Mouse (Mus musculus) myocyte (in vitro differentiated cells): ENCODE data around the gene Efcab12. TPM values are rescaled to one million over a fixed set of nuclear protein-coding genes. Genes with fewer than 3 reads are reported as not detected.

ENCODE experiments used
- H3K27me3 ChIP-seq: one replicate; pipeline ENCODE4 v1.6.1; 2011; ENCODE audit not compliant: control insufficient read depth, insufficient read depth, insufficient read length
- H3K36me3 ChIP-seq: one replicate; pipeline ENCODE4 v1.6.1; 2011; ENCODE audit not compliant: control insufficient read depth, insufficient read depth
- H3K4me2 ChIP-seq: one replicate; pipeline ENCODE4 v1.6.1; 2011; ENCODE audit warnings: low read depth, control low read depth
- H3K4me3 ChIP-seq: one replicate; pipeline ENCODE4 v1.5.1; 2011; ENCODE audit warnings: mild to moderate bottlenecking, control low read depth, moderate library complexity
- H3K79me2 ChIP-seq: one replicate; pipeline ENCODE4 v1.6.1; 2011; ENCODE audit not compliant: control insufficient read depth, insufficient read depth
- H3ac ChIP-seq: one replicate; pipeline ENCODE4 v1.6.1; 2011; ENCODE audit not compliant: control insufficient read depth, insufficient read length
- CEBPB ChIP-seq: IDR thresholded peaks from 2 replicates; pipeline ENCODE4 v1.6.1; 2011; ENCODE audit warnings: mild to moderate bottlenecking, moderate library complexity; ENCODE audit not compliant: poor library complexity, insufficient read depth, severe bottlenecking
- E2F4 ChIP-seq: IDR thresholded peaks from one replicate; pipeline ENCODE4 v1.6.1; 2011; ENCODE audit warnings: mild to moderate bottlenecking, control low read depth, moderate library complexity; ENCODE audit not compliant: insufficient read depth
- MAX ChIP-seq: IDR thresholded peaks from one replicate; pipeline ENCODE4 v1.6.1; 2011; ENCODE audit warnings: low read depth, mild to moderate bottlenecking, control low read depth
- MYOD1 ChIP-seq, 3 experiments: IDR thresholded peaks; one replicate each; pipeline ENCODE4 v1.6.1; 2011; ENCODE audit warnings: control low read depth in 2 of 3, low read depth in 2 of 3, mild to moderate bottlenecking in 2 of 3, moderate library complexity in 1 of 3; ENCODE audit not compliant: insufficient read length in 2 of 3, control insufficient read depth in 1 of 3
- MYOG ChIP-seq, 3 experiments: IDR thresholded peaks; one replicate each; pipeline ENCODE4 v1.6.1; 2011; ENCODE audit warnings: control low read depth in 2 of 3, low read depth in 2 of 3, mild to moderate bottlenecking in 2 of 3; ENCODE audit not compliant: insufficient read length in 2 of 3, control insufficient read depth in 1 of 3, insufficient read depth in 1 of 3
- POLR2A ChIP-seq: IDR thresholded peaks from one replicate; pipeline ENCODE4 v1.6.1; 2011; ENCODE audit warnings: low read depth, mild to moderate bottlenecking, control low read depth, moderate library complexity; ENCODE audit not compliant: insufficient read length
- POLR2AphosphoS2 ChIP-seq: IDR thresholded peaks from one replicate; pipeline ENCODE4 v1.6.1; 2011; ENCODE audit warnings: low read depth, control low read depth; ENCODE audit not compliant: insufficient read length
- REST ChIP-seq: IDR thresholded peaks from one replicate; pipeline ENCODE4 v1.6.1; 2011; ENCODE audit warnings: mild to moderate bottlenecking, control low read depth, moderate library complexity; ENCODE audit not compliant: insufficient read depth, insufficient read length
- SRF ChIP-seq: IDR thresholded peaks from one replicate; pipeline ENCODE4 v1.6.1; 2011; ENCODE audit warnings: low read depth; ENCODE audit not compliant: control insufficient read depth, insufficient read length
- TCF12 ChIP-seq: IDR thresholded peaks from one replicate; pipeline ENCODE4 v1.6.1; 2011; ENCODE audit warnings: mild to moderate bottlenecking, control low read depth; ENCODE audit not compliant: poor library complexity, insufficient read depth, severe bottlenecking
- TCF3 ChIP-seq: IDR thresholded peaks from one replicate; pipeline ENCODE4 v1.6.1; 2011; ENCODE audit warnings: low read depth, control low read depth; ENCODE audit not compliant: insufficient read length
- USF1 ChIP-seq: IDR thresholded peaks from one replicate; pipeline ENCODE4 v1.6.1; 2011; ENCODE audit warnings: low read depth, mild to moderate bottlenecking, control low read depth, moderate library complexity
- polyA plus RNA-seq: library from polyadenylated mRNA; unstranded; fragments of >200 nt; fragmentation: generic; extraction: Trizol; gene quantifications from one replicate; pipeline ENCODE4 v1.2.1, GENCODE M21; 2012; ENCODE audit warnings: missing spikeins

The Efcab12 gene
- polyA plus RNA-seq, 1 experiment: not detected

DNA sequence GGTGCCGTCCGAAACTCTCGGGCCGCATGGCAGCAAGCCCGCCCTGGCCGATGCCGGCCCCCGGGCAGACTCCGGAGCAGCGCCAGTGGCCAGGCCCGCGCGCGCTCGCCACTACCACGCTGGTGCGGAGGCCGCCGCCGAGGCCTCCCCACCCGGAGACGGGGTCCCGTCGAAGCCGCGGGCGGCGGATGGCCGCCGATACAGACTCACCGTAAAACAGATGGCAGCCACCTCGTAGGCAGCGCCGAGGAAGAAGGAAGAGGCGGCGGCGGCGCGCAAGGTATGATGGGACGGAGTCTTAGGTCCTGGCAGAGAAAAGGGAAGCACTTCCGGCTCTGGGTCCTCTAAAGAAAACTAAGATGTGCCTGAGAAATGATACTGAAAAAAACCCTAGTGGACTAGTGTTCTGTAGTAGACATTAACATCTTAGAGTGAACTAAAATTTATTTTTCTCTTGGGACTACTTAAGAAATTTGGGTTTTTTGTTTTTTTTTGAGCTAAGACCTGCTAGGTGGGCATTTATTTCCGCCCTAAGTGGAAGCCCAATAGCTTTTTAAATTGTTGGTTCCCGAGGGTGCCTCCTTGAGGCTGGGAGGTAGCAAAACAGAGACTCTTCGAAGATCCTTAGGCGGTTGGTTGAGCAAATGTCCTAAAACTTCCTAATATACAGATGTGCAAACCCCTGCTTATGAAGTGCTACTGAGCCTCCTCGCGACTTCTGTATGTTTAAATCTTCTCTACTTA, 29.6 kb downstream of the Efcab12 start, which contains the start of gene Rpl32:
Gene Rpl32 (minus strand): TSS at position 260 of the 744 bp plus-strand sequence.
- Histone ChIP-seq H3K27me3 (no peaks in the 10 kb centered on the region), H3K36me3 (peaks cover 14% of the 10 kb centered on the region), H3ac (peak within 1 kb of the TSS; percentile 22), H3K4me2 (peak within 1 kb of the TSS; percentile 85), H3K4me3 (peak within 1 kb of the TSS; percentile 94), H3K79me2 (peaks cover 31% of the 10 kb centered on the region)
- TF ChIP-seq MAX (no peak), REST (no peak), MYOD1 (IDR thresholded peaks at IDR 0.05; ENCODE audit: control insufficient read depth in 1 of 3, insufficient read length in 2 of 3, low read depth in 2 of 3) (peak in 1 of 3 experiments; percentile 4), TCF3 (no peak), CEBPB (no peak), TCF12 (no peak), SRF (no peak), USF1 (no peak), POLR2AphosphoS2 (peak; percentile 93), E2F4 (no peak), POLR2A (peak; percentile 89), MYOG (IDR thresholded peaks at IDR 0.05; ENCODE audit: control insufficient read depth in 1 of 3, insufficient read depth in 1 of 3, insufficient read length in 2 of 3, low read depth in 2 of 3) (no peak)

DNA sequence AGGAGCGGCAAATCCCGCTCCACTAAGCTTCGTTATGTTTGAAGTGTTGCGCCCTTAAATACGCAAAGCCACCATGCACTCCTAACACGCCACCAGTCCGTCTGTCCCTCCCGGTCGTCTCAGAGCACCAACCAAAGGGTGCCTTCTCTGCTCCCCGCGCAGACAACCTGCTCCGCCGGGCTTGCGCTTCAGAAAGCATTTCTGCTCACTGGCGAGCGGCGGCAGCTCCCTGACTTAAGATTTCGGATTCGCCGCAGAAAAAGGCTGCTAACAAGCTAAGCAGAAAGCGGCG, 30.1 kb downstream of the Efcab12 start:
- Histone ChIP-seq H3K27me3 (no peaks in the 10 kb centered on the region), H3ac (peak overlapping the region; percentile 22), H3K36me3 (peaks cover 15% of the 10 kb centered on the region), H3K79me2 (peaks cover 31% of the 10 kb centered on the region), H3K4me3 (peak overlapping the region; percentile 94), H3K4me2 (peak overlapping the region; percentile 85)
- TF ChIP-seq SRF: no peak
- no peak for TF ChIP-seq POLR2AphosphoS2
- TF ChIP-seq USF1: no peak
- no peak for TF ChIP-seq TCF12
- no peak for TF ChIP-seq REST
- TF ChIP-seq MYOD1 (IDR thresholded peaks at IDR 0.05; ENCODE audit: control insufficient read depth in 1 of 3, insufficient read length in 2 of 3, low read depth in 2 of 3): no peak
- no peak for TF ChIP-seq E2F4
- TF ChIP-seq MYOG (IDR thresholded peaks at IDR 0.05; ENCODE audit: control insufficient read depth in 1 of 3, insufficient read depth in 1 of 3, insufficient read length in 2 of 3, low read depth in 2 of 3): no peak
- no peak for TF ChIP-seq TCF3
- no peak for TF ChIP-seq CEBPB
- no peak for TF ChIP-seq MAX
- no peak for TF ChIP-seq POLR2A

DNA sequence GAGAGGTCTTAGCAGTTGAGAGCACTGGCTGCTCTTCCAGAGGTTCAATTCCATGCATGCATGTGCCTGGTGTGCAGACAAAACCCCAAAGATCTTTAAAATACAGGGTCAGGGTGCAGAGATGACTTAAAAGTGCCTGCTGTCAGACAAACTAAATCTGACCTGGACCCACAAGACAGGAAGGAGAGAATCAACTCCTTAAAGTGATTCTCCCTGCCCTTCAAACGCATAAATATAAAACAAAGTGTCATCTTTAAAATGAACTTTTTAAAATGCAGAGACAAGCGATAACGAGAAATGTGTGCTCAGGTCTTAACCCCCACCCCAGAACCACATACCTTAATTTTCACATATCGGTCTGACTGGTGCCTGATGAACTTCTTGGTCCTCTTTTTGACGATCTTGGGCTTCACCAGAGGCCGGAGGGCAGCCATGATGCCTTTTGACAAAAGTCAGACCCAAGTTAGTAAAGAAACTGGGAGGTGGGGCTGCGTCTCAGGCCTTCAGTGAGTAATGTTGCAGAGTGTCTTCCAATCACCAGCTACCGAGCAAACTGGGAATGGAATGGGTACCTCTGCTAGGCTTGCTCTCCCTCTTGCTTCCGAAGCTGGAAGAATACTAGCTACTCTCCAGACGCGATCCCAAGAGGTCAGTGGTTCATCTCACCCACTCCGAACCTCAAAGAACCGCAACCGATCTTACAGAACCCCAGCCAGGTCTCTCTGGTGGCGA, 30.6 kb downstream of the Efcab12 start:
- H3K79me2 ChIP-seq: peaks cover 31% of the 10 kb centered on the region
- peaks cover 16% of the 10 kb centered on the region for H3K36me3 ChIP-seq
- TF ChIP-seq POLR2AphosphoS2 (peak; percentile 52), POLR2A (peak; percentile 49), SRF (no peak), MAX (no peak)
- H3K27me3 ChIP-seq: no peaks in the 10 kb centered on the region
- H3ac ChIP-seq: peak overlapping the region; percentile 22
- peak overlapping the region; percentile 94 for H3K4me3 ChIP-seq
- peak overlapping the region; percentile 85 for H3K4me2 ChIP-seq

DNA sequence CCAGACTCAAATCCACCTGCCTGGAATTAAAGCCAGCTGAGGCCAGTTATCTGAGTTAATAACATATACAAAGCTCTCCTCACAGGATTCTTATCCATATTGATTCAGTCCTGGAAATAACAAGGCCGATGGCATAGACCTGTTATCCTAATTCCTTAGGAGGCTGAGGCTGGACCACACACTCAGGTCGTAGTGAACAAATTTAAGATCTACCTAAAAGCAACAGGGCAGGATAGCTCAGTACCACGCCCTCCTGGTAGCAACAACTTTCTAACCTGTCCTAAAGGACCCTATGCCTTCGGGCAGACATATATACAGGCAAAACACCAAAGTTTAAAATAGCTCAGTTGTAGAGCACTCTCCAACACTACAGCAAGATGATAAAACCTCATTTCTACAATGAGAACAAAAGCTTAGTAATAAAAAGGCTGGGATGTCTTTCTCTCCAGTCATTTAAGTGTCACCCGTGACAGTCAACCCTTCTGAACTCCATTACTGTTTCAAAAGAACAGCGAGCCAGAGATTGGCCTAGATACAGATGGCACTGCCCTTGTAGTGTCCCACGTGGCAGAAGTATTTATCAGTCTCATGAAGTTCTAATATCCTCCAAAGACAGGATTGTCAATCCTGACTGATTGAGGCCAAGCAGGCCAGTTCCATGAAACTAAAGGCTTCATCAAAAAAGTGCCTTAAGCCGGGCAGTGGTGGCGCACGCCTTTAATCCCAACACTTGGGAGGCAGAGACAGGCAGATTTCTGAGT, 33.6 kb downstream of the Efcab12 start:
- Histone ChIP-seq H3ac (no peak overlapping the region), H3K36me3 (peaks cover 19% of the 10 kb centered on the region), H3K79me2 (peaks cover 31% of the 10 kb centered on the region), H3K4me3 (no peak overlapping the region), H3K4me2 (no peak overlapping the region), H3K27me3 (no peaks in the 10 kb centered on the region)
- no peak for TF ChIP-seq TCF12
- no peak for TF ChIP-seq MYOG (IDR thresholded peaks at IDR 0.05; ENCODE audit: control insufficient read depth in 1 of 3, insufficient read depth in 1 of 3, insufficient read length in 2 of 3, low read depth in 2 of 3)
- no peak for TF ChIP-seq SRF
- TF ChIP-seq CEBPB: no peak
- no peak for TF ChIP-seq REST
- no peak for TF ChIP-seq POLR2AphosphoS2
- TF ChIP-seq POLR2A: no peak
- no peak for TF ChIP-seq MAX
- TF ChIP-seq MYOD1 (IDR thresholded peaks at IDR 0.05; ENCODE audit: control insufficient read depth in 1 of 3, insufficient read length in 2 of 3, low read depth in 2 of 3): no peak
- no peak for TF ChIP-seq TCF3
- no peak for TF ChIP-seq E2F4
- TF ChIP-seq USF1: no peak
